Mouse (Mus musculus) right cerebral cortex, postnatal 10 days (tissue): Measurements from ENCODE around the gene Tmem110.

Source experiments
- DNase-seq, 2 experiments: peaks; one replicate each; pipeline ENCODE4 v3.0.0; 2021; ENCODE audit warnings: low spot score in 2 of 2

The Tmem110 gene

GRCm38 (mm10) chr14:30903036-30903435 is 77.6 kb downstream of the Tmem110 start:
- DNase-seq: no peak

GRCm38 (mm10) chr14:30904307-30904706 is 78.9 kb downstream of the Tmem110 start:
- DNase-seq: no peak

- no peak for DNase-seq
Observed at GRCm38 (mm10) chr14:30906001-30906400, 80.6 kb downstream of the Tmem110 start.

GRCm38 (mm10) chr14:30907814-30908265 is 82.5 kb downstream of the Tmem110 start:
- DNase-seq: no peak

GRCm38 (mm10) chr14:30911141-30911540 is 85.8 kb downstream of the Tmem110 start:
- no peak for DNase-seq

- no peak for DNase-seq
Observed at GRCm38 (mm10) chr14:30912641-30913040, 87.3 kb downstream of the Tmem110 start.

- DNase-seq: no peak
Observed at GRCm38 (mm10) chr14:30913404-30913803, 88.0 kb downstream of the Tmem110 start.

- no peak for DNase-seq
Observed at GRCm38 (mm10) chr14:30916516-30916915, 91.1 kb downstream of the Tmem110 start.

- peak in 1 of 2 experiments; percentile 45 for DNase-seq
Observed at GRCm38 (mm10) chr14:30922053-30922670, 96.8 kb downstream of the Tmem110 start.

DNA sequence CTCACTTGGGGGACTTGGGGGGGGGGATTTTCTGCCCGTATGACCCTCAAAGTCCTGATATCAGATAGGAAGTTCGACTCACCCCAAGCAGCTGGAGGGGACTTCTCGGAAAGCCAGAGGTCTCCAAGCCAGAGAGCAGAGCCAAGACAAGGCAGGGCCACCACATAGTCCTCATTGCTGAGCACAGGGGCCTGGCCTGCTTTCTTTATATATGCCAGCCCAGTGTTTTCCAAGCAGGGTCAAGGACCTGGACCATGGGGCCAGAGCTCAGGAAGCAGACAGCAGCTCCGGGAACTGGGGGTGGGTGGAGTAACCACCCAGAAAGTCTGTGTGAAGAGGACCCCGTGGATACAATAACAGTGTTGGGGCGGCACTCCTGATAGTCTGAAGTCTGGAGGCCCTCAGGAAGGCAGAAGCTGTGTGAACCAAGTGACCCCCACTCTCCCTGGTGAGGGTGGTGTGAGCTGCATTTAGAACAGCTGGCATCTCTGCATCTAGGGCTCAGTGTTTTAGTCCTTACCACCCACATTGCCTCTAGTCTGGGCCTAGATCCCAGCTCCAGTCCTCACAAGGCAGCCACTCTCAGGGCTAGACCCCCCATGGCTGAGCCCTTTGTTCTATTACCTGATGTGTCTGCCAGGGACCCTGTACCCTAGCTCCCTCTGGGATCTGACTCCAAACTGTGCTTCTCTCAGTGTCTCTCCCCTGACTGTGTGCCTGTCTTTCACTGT is 98.2 kb downstream of the Tmem110 start, which contains the start of gene Itih3:
Gene Itih3, minus strand, starts transcription at position 386 of the 731 bp plus-strand sequence.
- DNase-seq: peak; percentile 62 to 76

- DNase-seq: no peak
Observed at GRCm38 (mm10) chr14:30925492-30925891, 100.1 kb downstream of the Tmem110 start.
